Mouse (Mus musculus) ES-Bruce4 (cell line): ENCODE measurements at regions not wholly inside any gene's neighbourhood (a gene's known extent, or its start where the extent isn't known, plus 50 kb on each side); places are given as distances from the start of the nearest gene placed in this dataset.

Source experiments
- CTCF ChIP-seq: IDR thresholded peaks from one replicate; pipeline ENCODE4 v1.8.1; 2011; ENCODE audit warnings: low read depth, low read length
- POLR2A ChIP-seq: IDR thresholded peaks from one replicate; pipeline ENCODE4 v1.8.1; 2011; ENCODE audit warnings: low read length; ENCODE audit not compliant: insufficient read depth

GRCm38 (mm10) chr12:59456175-59456851, 236.8 kb upstream of the Fbxo33 start:
- TF ChIP-seq POLR2A (no peak), CTCF (no peak)
